Mouse (Mus musculus): ENCODE data around the gene Ntpcr. TPM values are rescaled to one million over a fixed set of nuclear protein-coding genes. Genes with fewer than 3 reads are reported as not detected.
A peak's percentile ranks its signal among the peaks of the same experiment; 100 is the strongest.

Ntpcr gene
- total RNA-seq, 2 experiments from 2014 or later = 18.8 to 21.4 TPM

DNA sequence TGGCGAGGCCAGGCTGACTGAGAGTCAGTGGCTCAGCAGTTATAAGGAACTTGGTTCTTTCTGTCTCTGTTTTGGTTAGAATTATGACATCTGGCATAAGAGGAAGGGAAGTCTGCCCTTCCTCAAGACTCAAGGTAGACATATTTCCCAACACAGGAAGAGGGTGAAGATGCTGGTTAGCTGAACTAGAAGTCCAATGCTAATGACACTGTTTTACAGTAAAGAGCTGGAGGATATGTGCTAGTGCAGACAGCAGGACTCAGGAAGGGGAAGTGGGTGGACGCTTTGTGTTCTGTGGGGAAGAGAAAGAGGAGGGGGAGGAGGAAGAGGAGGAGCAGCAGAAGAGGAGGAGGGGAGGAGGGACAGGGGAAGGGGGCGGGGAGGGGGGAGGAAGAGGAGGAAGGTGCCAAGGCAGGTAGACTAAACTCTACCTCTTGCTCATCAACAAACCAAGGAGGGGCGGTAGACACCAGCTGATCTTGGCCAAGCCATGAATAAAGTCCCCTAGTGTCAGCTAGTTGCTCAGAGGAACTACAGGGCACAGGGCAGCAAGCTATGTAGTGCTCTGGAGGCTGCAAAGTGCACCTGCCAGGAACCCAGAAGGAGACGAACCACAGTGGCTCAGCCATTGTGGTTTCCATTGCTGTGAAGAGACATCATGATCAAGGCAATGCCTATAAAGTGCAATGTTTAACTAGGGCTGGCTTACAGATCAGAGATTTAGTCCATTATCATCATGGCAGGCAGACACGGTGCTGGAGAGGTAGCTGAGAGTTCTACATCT, 4.5 kb upstream of the Ntpcr start:
- DNase-seq (ENCODE audit: low spot score in 2 of 2) = no peak

- DNase-seq (ENCODE audit: low spot score in 2 of 2) = no peak
Observed at GRCm38 (mm10) chr8:125726143-125726542, 3.6 kb upstream of the Ntpcr start.

DNA sequence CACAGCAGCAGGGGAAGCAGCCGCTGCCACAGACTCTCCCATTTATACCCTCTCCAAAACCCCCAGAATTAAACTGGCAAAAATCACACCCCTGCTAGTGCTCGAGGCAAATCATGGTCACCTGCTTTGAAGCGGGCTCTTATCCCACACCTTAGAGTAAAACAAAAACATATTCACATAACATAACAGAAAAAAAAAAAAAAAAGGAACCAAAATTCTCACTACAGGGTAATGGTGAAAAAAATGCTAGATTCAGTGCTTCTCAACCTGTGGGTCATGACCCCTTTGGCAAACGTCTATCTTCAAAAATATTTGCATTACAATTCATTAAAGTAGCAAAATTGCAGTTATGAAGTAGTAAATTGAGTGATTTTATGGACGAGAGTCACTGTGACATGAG, 2.8 kb upstream of the Ntpcr start:
- DNase-seq (ENCODE audit: low spot score in 2 of 2) = no peak

GRCm38 (mm10) chr8:125727797-125728196, 2.0 kb upstream of the Ntpcr start:
- DNase-seq (ENCODE audit: low spot score in 2 of 2) = no peak

DNA sequence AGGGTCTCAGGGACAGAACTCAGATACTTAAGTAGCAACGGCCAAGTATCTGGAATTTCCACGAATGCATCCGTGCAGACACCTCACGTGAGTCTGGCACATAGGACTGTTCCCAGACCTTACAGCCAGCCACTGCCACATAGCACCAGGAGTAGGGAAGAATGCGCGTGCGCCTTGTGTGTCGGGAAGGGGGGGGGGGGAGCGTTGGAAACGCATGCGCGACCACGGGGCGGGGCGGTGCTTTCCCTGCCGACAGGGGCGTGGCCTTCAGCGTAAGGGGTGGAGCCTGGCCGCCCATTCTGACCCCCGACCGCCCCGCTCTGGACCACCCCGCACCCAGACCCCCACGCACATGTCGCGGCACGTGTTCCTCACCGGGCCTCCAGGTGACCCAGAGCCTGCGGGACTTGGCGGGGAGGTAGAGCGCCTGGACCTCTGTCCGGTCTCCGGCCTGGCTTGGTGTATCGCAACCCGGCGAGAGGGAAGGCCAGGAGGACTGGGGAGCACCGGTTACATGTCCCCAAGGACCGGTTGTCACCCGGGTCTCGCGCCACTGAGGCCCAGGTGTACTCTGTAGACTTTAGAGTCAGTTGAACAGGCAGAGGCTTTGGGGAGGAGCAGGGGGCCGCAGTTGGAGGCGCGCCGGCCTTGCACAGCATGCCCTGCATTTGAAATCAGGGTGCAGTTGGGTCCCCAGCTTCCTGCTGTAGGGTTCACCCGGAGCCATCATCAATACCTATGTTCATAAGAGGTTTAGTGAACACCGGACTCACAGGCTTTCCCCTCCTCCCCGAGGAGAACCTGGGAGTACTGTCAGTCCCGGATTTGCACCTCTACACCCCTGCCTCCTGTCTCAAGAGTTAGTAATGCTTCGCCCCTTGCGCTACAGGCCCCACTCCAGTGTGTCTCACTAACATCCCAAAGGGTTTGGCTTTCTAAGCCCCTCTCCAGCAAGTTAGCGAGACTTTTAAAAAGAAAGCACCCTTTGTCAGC, 4.5 kb downstream of the Ntpcr start:
- peak; percentile 81 to 88 for DNase-seq (ENCODE audit: low spot score in 2 of 2)

DNA sequence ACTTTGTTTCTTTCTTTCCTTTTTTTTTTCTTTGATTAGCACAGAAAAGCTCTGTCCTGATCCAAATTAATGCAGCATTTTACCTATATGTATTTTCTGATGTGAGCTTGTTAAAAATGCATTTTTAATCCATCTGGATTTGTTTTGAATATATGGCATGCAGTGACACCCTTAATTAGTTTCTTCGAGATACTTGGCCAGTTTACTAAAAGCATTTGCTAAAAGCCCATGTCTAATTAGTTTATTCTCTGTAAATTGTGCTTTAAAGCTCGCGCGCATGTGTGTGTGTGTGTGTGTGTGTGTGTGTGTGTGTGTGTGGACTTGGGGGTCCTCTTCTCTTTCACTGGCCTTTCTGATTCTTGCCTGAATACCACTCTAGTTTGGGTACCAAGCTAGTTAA, 9.2 kb downstream of the Ntpcr start:
- no peak for DNase-seq (ENCODE audit: low spot score in 2 of 2)

DNA sequence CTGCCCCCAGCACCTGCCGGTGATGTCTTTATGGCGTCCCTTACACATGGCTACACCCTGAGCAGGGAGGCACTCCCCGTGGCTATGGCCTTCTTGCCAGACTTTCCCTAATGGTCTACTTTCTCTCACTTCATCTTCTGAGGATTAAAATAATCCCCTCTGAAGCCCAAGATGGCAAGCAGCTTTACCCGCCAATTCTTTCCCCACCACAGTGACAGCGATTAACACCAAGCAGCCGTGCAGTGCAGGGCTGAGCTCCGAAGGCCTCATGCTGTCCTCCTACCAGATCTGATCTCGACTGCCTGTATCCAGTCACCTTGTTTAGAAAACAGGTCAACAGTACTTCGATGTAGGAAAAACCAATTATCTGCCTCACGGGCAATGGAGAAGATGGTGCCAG, 10.9 kb downstream of the Ntpcr start:
- DNase-seq (ENCODE audit: low spot score in 2 of 2) = no peak

DNA sequence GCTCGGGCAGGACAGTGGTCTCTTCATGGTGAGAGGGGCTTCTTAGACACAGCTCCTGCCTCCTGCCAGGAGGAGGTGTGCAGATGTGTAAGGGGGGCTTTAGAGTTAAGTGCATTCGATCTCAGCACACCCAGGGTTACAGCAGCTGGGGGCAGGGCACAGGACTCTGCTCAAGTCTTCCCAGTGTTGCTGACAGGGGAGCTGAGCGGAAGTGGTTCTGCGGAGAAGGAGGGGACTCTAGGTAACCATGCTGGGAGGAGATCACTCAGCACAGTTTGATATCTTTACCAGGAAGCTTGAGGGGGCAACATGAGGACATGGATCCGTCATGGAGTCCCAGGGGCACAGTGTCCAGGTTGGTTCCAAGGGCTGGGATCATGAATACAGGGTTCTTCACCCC, 11.6 kb downstream of the Ntpcr start:
- no peak for DNase-seq (ENCODE audit: low spot score in 2 of 2)

GRCm38 (mm10) chr8:125741855-125742254, 12.1 kb downstream of the Ntpcr start:
- no peak for DNase-seq (ENCODE audit: low spot score in 2 of 2)

- no peak for DNase-seq (ENCODE audit: low spot score in 2 of 2)
Observed at GRCm38 (mm10) chr8:125742406-125742805, 12.6 kb downstream of the Ntpcr start.

DNA sequence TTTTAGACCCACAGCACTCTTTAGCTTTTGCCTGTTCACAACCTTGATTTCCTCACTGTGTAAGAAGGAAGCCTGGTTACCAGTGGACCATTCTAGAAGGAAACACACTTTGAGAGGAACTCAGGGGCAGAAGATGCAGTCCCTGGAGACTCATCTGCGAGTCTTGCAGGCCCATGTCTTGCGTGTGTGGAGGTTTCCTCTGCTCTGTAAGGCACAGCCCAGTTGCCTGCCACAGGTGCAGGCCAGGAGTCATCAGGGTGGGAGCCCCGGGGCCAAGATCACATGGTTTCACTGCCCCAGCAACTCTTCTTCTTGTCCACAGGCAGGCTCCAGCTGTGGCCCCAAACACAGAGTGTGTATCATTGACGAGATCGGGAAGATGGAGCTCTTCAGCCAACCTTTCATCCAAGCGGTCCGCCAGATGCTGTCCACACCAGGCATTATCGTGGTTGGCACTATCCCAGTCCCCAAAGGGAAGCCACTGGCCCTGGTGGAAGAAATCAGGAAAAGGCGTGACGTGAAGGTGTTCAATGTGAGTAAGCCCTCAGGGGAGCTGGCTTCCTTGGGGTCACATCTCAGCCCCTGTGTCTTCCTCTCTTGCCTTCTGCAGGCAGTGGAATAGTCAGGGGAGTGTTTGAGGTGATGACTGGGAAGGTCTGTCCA, 15.3 kb downstream of the Ntpcr start:
- no peak for DNase-seq (ENCODE audit: low spot score in 2 of 2)

- no peak for DNase-seq (ENCODE audit: low spot score in 2 of 2)
Observed at GRCm38 (mm10) chr8:125747390-125747789, 17.6 kb downstream of the Ntpcr start.

- DNase-seq (ENCODE audit: low spot score in 2 of 2) = no peak
Observed at GRCm38 (mm10) chr8:125750846-125751245, 21.1 kb downstream of the Ntpcr start.

DNA sequence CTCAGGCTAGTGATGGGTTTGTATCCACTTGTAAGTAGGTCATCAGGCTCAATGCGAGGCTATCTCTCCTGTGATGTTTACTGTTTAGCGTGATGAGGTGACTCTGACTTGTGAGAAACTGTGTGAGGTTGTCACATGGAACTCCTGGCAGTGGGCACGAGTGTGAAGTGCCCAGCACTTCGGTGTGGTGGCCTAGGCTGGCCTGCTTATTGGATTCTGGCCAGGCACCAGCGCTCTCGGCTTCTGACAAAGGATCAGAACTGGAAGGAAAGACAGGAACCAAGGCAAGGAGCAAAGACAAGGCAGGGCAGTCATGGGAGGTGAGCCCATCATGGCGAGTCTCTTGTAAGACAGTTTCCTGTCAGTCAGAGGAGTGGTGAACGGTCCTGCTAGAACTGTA, 26.1 kb downstream of the Ntpcr start:
- DNase-seq (ENCODE audit: low spot score in 2 of 2) = no peak

DNA sequence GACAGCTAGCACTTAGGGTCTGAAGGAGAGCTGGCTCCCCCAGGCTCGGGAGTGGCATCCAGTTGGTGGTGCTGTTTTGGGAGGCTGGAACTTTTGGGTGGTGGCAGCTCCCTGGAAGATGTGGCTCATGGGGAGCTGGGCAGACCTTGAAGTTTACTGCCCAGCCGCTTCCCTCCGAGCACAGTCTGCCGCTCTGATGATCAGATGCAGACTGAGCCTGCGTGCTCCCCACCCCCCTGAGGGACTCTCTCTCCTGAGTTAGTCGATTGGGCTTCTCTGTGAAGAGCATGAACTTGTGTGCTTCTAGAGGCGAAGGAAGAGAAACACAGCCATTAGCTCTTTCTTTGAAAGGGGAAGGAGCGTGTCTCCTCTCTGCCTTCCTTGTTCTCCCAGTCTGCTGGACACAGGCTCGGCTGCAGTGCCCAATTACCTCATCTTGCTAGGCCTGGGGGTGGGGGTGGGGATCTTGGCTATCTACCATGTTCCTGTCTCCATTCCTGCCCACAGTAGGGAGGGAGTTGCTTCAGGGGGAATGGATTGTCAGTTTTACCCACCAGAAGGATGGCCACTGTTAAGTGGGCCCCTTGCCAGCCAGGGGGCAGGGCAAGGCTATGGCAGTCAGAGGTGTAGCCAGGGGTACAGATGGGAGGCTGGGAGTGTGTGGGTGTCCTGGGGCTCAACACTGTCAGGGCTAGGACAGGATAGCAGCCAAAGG, 26.8 kb downstream of the Ntpcr start:
- DNase-seq (ENCODE audit: low spot score in 2 of 2) = peak in 1 of 2 experiments; percentile 21

GRCm38 (mm10) chr8:125757106-125757496, 27.3 kb downstream of the Ntpcr start:
- DNase-seq (ENCODE audit: low spot score in 2 of 2) = no peak

GRCm38 (mm10) chr8:125759022-125759421, 29.3 kb downstream of the Ntpcr start:
- no peak for DNase-seq (ENCODE audit: low spot score in 2 of 2)

DNA sequence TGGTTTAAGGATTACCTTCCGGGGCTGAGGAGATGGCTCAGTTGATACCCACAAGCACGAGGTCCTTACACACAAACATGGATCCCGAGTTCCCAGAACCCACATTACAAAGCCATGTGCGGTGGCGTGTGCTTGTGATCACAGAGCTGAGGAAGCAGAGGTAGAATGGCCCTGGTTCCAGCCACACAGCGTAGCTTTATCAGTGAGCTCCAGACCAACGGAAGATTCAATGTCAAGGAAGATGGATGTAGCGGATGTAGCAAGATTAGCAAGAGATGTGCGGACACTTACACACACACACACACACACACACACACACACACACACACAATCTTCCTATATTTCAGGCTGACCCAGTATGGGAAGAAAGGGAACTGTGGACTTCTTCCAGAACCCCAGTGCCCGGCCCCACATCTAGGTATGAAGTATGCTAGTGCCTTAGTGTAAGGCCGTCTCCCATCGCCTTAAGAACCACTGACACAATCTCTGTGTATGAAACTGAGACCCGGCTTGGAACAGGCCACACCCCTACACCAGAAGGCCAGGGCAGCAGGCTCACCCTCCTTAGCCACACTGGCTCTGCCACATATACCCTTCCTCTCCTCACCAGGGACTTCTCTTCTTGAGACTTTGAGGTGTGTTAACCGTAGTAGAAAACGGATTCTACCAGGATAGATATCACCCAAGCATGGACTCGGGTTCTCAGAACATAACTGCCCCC, 33.5 kb downstream of the Ntpcr start:
- DNase-seq (ENCODE audit: low spot score in 2 of 2) = no peak

DNA sequence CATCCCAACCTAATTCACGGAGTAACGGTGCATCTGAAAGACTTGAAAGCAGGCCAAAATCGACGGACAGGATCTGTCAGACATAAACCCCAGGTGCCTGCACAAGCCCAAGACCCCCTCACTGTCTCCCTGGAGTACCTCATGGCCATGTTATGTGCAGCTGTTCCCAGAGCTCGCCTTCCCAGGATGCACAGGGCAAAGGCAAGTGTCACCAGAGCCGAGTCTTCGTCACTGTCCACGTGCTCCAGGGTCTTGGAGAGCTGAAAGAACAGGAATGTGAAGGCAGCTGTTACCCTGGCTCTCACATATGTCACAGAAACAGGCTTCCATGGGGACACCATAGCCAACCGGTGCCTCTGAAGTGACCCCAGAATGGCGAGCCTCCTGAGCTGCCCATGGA, 38.3 kb downstream of the Ntpcr start:
- DNase-seq (ENCODE audit: low spot score in 2 of 2) = no peak

DNA sequence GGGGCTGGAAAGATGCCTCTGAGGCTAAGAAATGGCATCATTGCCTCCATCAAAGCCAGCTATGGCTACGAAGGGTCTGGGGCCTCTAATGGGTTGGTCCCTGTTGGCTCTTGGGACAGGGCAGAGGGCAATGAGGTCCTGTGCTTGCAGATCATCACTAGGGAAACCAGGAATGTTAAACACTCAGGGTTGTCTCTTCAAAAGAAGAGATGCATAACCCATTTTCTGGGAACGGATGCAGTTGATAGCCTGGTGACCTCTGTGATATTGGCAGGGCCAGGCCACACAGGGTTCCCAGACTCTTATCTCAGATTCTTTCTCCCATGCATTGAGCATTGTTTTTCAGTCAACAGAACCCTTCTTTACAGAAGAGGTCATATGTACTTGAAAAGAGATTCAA, 42.5 kb downstream of the Ntpcr start:
- no peak for DNase-seq (ENCODE audit: low spot score in 2 of 2)
